Comparison of ENCODE assay signal across 11 mouse cellular contexts in genomic region chr3:94659142-94659748, GRCm38 (mm10). TPM values are rescaled to one million over a fixed set of nuclear protein-coding genes. Genes with fewer than 3 reads are reported as not detected.
DNase-seq lines count a peak whose midpoint lies in the region; ATAC-seq lines count a peak whose summit lies in the region.
"Not testable (repeated sequence)": the region's sequence is repeated elsewhere in the genome, so short reads cannot be mapped to it uniquely, and the experiment has no call there.
"Had no signal": no experiment of that assay in that cellular context is flagged by ENCODE, and none has a peak within 500 bp of the region (broad histone marks: within the 10 kb centered on the region; RNA-seq: fewer than 3 reads in every experiment).

No protein-coding gene starts in this region.

- not testable (repeated sequence) for H3K9ac ChIP-seq in hindbrain, embryonic 15.5 days; neural tube, embryonic 14.5 days (replicated peaks; ENCODE audit: low read depth, low read length)
- 0 out of 2 replicates have a peak overlapping the region, but pooled peaks have one; percentile 11 for H3K9ac ChIP-seq in lung, embryonic 16.5 days (ENCODE audit: low read length)

- peak overlapping the region; percentile 51 for H3K4me2 ChIP-seq in hindbrain, embryonic 15.5 days
- H3K4me2 ChIP-seq in lung, embryonic 16.5 days (ENCODE audit: low read depth, low read length), result peak overlapping the region; percentile 44
- H3K4me2 ChIP-seq in neural tube, embryonic 14.5 days (ENCODE audit: low read depth, low read length), result peak overlapping the region; percentile 35; the same call in 1 of the 2 replicates

- H3K4me3 ChIP-seq in hindbrain, embryonic 15.5 days, result peak overlapping the region; percentile 18
- H3K4me3 ChIP-seq in lung, embryonic 16.5 days (ENCODE audit: low read length), result peak overlapping the region; percentile 18
- H3K4me3 ChIP-seq in neural tube, embryonic 14.5 days (ENCODE audit: low read depth, low read length), result not testable (repeated sequence)

- not testable (repeated sequence) for H3K27ac ChIP-seq in hindbrain, embryonic 15.5 days (replicated peaks); neural tube, embryonic 14.5 days (ENCODE audit: low read depth, low read length)
- H3K27ac ChIP-seq in lung, embryonic 16.5 days (ENCODE audit: low read length), result peak overlapping the region; percentile 91

- H3K27me3 ChIP-seq in hindbrain, embryonic 15.5 days; lung, embryonic 16.5 days (ENCODE audit: control insufficient read depth, insufficient read depth, low read depth, low read length); neural tube, embryonic 14.5 days (ENCODE audit: control insufficient read depth, insufficient read depth, low read length): not testable (repeated sequence)

- DNase-seq in A20 (ENCODE audit: low read depth, low spot score), result peak; percentile 59
- DNase-seq in adrenal gland, postnatal 10 days, result peak; percentile 19
- peak; percentile 3 for DNase-seq in embryo, embryonic 10.5 days (ENCODE audit: low spot score)
- DNase-seq in kidney, postnatal 25 days, result peak; percentile 54 to 78

- H3K9me3 ChIP-seq in hindbrain, embryonic 15.5 days; lung, embryonic 16.5 days (ENCODE audit: control insufficient read depth, low read length); neural tube, embryonic 14.5 days (ENCODE audit: control insufficient read depth, low read length): not testable (repeated sequence)

- H3K36me3 ChIP-seq in hindbrain, embryonic 15.5 days; lung, embryonic 16.5 days (ENCODE audit: control insufficient read depth, insufficient read depth, low read length); neural tube, embryonic 14.5 days (ENCODE audit: control insufficient read depth, insufficient read depth, low read length): not testable (repeated sequence)

- ATAC-seq in frontal cortex, adult (ENCODE audit: low TSS enrichment), result peak; percentile 41
- peak; percentile 81 for ATAC-seq in hindbrain, embryonic 15.5 days (ENCODE audit: low FRiP score, low read depth)
- ATAC-seq in lung, embryonic 16.5 days (ENCODE audit: low read depth), result peak; percentile 88
- ATAC-seq in neural tube, embryonic 14.5 days (ENCODE audit: low read depth), result peak; percentile 39

- 36% methylated on average over 8 of the region's 10 CpGs for WGBS in hindbrain, embryonic 15.5 days
- WGBS in lung, embryonic 16.5 days, result 26% methylated on average over 7 of the region's 10 CpGs
- 35% methylated on average over 8 of the region's 10 CpGs for WGBS in neural tube, embryonic 14.5 days

- H3K4me1 ChIP-seq in hindbrain, embryonic 15.5 days (replicated peaks); lung, embryonic 16.5 days (replicated peaks; ENCODE audit: control insufficient read depth, insufficient read depth, low read length); neural tube, embryonic 14.5 days (ENCODE audit: control insufficient read depth, insufficient read depth, low read length): not testable (repeated sequence)

RNA-seq across cellular contexts. Expression of gene Tuft1, which starts 0.6 kb away (rescaled TPM):
- total RNA-seq in adrenal gland, postnatal 10 days (2021), result 1 to 10 TPM; 6.9 to 7.2 TPM
- polyA plus RNA-seq in hindbrain, embryonic 15.5 days (2015; fragmentation: Nextera tagmentation; extraction: Ambion mirVana), result 6.5 and 8.0 TPM in 2 replicates
- 10.9 and 11.9 TPM in 2 replicates for polyA plus RNA-seq in lung, embryonic 16.5 days (2015; fragmentation: Nextera tagmentation; extraction: Ambion mirVana)
- polyA plus RNA-seq in neural tube, embryonic 14.5 days (2014; fragmentation: Nextera tagmentation; extraction: Ambion mirVana), result 4.2 and 5.8 TPM in 2 replicates

RNA-seq across cellular contexts. Expression of gene Gm10972, which starts 16.3 kb away (rescaled TPM):
- total RNA-seq in adrenal gland, postnatal 10 days (2021), result not detected
- not detected in 2 replicates for polyA plus RNA-seq in hindbrain, embryonic 15.5 days (2015; fragmentation: Nextera tagmentation; extraction: Ambion mirVana)
- polyA plus RNA-seq in lung, embryonic 16.5 days (2015; fragmentation: Nextera tagmentation; extraction: Ambion mirVana), result not detected in 2 replicates
- polyA plus RNA-seq in neural tube, embryonic 14.5 days (2014; fragmentation: Nextera tagmentation; extraction: Ambion mirVana), result not detected in 2 replicates
- total RNA-seq: gastrocnemius, postnatal 36 days; layer of hippocampus, postnatal 25 days had no signal
- polyA plus RNA-seq: C2C12 had no signal

RNA-seq across cellular contexts. Expression of gene Selenbp2, which starts 34.1 kb away (rescaled TPM):
- total RNA-seq in adrenal gland, postnatal 10 days (2021), result 10 to 100 TPM; 12.8 to 26.9 TPM
- 0.37 and 0.65 TPM in 2 replicates for polyA plus RNA-seq in hindbrain, embryonic 15.5 days (2015; fragmentation: Nextera tagmentation; extraction: Ambion mirVana)
- 8.9 and 13.3 TPM in 2 replicates for polyA plus RNA-seq in lung, embryonic 16.5 days (2015; fragmentation: Nextera tagmentation; extraction: Ambion mirVana)
- polyA plus RNA-seq in neural tube, embryonic 14.5 days (2014; fragmentation: Nextera tagmentation; extraction: Ambion mirVana), result 0.78 TPM in 1 of 2 replicates, not detected in the other
- polyA plus RNA-seq: C2C12 had no signal

Comparison
In these comparisons a context has a peak if more than half of its experiments do, and no peak if none do; other contexts are left out.
1. DNase-seq: peak in every context shown above with its lines; median percentile 66 in kidney, postnatal 25 days; 59 in A20; 19 in adrenal gland, postnatal 10 days; 3 in embryo, embryonic 10.5 days.